Mouse (Mus musculus) neutrophil, adult 5-6 weeks (primary cell): ENCODE measurements around the gene Olfr1418. TPM values are rescaled to one million over a fixed set of nuclear protein-coding genes. Genes with fewer than 3 reads are reported as not detected.

ENCODE experiments used
- ATAC-seq: fragments of 151-379, 151-347 bp; 2 replicates; pipeline ENCODE4 v1.8.0; 2017; ENCODE audit warnings: mild to moderate bottlenecking, moderate TSS enrichment; ENCODE audit not compliant: insufficient number of reproducible peaks, poor library complexity, low FRiP score, severe bottlenecking; ENCODE audit errors: extremely low read depth
- total RNA-seq: library from RNA; stranded (forward); fragments of 200-1000 nt; gene quantifications from 2 replicates; pipeline ENCODE4 v1.2.3, GENCODE M21; 2017

Olfr1418 gene
- total RNA-seq, 1 experiment from 2014 or later: not detected

DNA sequence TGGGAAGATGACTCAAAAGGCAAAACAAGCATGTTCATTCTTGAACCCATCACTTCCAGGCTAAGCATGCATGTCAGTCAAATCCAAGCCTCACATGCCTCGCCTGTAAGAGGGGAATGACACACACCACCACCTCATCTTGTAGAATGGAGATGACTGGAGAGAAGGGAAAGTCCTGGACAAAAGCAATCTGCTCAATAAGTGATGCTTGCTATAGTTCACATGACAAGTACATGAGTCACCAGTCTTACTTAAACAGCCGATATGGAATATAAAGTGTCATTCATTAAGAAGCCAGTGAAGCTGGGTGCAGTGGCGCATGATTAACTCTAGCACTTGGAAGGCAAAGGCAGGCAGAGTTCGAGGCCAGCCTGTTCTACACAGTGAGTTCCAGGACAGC lies 47.7 kb downstream of the Olfr1418 start:
- no peak for ATAC-seq

DNA sequence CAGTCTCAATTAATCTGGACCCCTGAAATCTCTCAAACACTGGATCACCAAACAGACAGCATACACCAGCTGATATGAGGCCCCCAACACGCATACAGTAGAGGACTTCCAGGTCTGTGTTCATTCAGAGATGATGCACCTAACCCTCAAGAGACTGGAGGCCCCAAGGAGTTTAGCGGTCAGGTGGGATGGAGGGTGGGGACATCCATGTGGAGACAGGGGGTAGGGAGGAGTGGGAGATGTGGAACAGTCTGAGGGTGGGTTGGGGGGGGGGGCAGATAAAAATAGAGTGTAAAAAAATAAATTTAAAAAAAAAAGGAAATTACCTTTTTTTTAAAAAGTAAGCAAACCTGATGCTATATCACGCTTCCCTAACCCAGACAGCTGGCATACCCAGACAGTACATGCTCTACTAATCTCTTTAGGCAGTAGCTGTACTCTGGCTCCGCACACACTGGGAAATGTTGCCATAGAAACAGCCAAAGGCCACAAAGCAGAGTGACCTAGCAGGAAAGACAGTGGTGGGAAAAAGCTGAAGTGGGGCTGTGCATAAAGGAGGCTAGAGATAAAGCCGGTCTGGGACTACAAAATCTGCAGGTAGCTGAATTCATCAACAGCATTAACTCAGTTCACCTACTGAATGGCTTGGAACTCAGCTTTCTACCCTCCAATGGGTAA lies 49.0 kb downstream of the Olfr1418 start:
- ATAC-seq: no peak

DNA sequence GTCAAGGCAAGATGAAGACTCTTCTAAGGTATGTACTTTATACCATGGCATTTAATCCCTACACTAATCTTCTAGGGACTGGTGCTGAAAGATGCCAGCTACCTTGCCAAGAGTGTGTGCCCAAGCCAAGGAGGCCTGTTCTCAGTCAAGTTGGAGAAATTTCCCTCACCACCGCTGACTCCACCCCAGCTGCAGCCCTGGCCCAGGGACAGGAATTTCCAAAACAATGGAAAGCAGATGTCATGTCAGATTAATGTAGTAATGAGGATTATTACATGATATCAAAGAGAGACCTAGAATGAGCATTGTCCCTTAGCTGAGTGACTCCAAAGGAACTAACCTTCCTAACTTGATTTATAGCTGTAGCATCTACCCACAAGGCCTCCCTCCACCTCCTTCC lies 50.0 kb downstream of the Olfr1418 start:
- ATAC-seq: no peak

DNA sequence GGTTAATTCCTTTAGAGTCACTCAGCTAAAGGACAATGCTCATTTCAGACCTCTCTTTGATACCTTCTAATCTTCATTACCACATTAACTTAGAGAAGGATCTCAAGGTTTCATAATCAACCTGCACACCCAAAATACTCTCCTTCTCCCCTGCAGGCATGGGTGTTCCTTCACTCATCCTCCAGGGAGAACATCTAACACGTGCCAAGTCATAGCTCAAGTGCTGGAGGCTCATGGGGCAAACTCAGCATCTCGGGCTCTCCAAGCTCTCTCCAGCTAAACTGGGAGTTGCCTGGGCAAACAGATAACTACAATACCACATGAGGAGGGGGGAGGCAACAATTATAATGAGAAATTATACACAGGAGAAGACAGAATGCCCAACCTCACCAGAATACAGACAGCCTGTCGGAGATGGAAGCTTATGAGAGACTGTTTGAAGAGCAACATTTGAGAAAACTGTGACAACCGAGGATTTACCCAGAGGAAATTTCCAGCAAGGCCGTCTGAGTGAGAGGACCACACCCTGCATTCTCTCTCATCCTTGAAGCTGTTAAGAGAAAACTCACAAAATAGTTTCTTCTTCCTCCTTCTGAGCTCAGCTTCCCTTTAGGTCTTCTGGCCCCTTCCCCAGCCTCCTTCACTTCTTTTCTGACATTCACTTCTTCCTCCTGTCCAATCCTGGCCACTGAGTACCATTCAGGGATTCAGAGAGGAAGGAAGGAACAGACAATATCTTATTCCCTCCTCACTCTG lies 50.7 kb downstream of the Olfr1418 start:
- no peak for ATAC-seq

DNA sequence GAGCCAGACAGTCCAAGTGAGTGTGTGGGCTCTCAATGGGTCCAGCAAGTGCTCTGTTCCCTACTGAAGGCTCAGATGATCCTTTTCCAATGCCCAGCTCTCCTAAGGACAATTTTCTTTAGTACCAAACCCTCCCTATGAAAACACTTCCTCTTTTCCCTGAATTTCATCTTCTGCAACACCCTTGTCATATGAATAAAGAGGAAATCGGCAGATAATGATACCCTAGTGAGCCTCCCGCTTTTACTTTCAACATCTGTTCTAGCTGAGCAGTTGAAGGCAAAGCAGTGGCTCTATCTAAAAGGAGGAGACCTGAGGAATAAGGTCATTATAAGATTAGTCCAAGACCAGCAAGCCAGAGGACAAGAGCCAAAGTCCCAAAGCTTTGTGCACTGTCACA lies 52.4 kb downstream of the Olfr1418 start:
- ATAC-seq: no peak

DNA sequence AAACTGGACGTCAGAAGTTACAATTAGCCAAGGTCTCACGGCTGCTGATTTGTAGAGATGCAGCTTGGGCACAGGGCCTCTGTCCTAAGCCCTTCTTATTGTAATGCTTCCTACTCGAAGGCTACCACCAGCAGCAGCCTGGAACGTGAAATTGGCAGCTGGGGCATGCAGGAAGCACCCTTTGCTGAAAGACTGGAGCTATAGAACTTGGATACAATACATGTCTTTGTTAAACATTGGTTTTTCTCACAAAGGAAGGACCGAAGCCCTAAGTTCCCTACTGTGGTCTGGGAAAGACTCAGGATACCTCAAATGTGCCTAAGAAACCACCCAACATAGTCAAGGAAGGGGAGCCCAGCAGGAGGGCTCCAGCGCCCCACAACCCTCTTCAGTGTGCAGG lies 53.0 kb downstream of the Olfr1418 start:
- ATAC-seq: no peak

DNA sequence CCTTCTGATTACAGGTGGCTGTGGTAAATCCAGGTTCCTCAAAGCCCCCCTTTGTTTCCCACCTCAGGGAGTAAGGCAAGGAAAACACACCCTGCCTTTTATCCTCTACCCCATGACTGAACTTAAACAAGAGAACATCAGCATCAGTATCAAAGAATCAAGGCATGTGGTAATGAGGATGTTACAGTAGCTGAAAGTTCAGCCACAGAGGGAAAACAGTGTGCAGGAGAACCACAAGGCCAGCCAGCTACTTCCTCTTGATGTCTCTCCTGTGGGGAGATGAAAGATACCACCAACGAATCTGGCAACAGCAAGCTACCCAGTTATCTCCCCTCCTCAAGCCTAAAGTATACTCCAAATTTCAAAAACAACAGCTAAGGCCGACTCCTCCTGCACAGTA lies 53.6 kb downstream of the Olfr1418 start:
- no peak for ATAC-seq

DNA sequence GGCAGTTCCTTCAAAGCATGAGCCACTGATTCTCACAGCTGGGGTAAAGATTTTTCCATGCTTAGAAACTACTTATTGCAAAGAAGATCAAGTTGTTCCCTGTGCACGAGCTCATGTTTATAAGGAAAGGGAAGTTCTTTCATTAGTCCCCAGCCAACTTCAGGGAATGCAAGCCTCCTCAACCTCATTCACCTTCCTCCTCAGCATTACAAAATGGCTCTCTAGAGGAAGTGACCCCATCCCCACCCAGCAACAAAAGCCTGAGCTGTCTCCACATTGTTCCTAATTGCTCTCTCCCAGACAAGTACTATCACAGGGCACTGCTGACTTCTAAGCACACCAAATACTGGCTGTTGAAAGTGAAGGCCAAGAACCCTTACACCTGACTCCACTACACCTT lies 56.4 kb downstream of the Olfr1418 start:
- no peak for ATAC-seq

Other genes starting within 250 kb of the Olfr1418 start
- gene Ms4a2, start 237.3 kb downstream of the Olfr1418 start, total RNA-seq: 1.4 and 5.6 TPM in 2 replicates
- not detected in 2 replicates for gene Ms4a3, start 220.2 kb downstream of the Olfr1418 start, total RNA-seq
- gene Oosp2, start 200.5 kb downstream of the Olfr1418 start, total RNA-seq: not detected in 2 replicates
- not detected in 2 replicates for gene Oosp1, start 169.9 kb downstream of the Olfr1418 start, total RNA-seq
- not detected in 2 replicates for gene Oosp3, start 164.0 kb downstream of the Olfr1418 start, total RNA-seq
- not detected in 2 replicates for gene Gif, start 113.5 kb downstream of the Olfr1418 start, total RNA-seq
- gene Mrpl16, start 90.7 kb downstream of the Olfr1418 start, total RNA-seq: 23.6 and 24.1 TPM in 2 replicates
- gene Stx3, start 41.7 kb downstream of the Olfr1418 start, total RNA-seq: 3.3 and 4.4 TPM in 2 replicates
- not detected in 2 replicates for gene Olfr1417, start 21.8 kb downstream of the Olfr1418 start, total RNA-seq
- not detected in 2 replicates for gene Olfr1419, start 14.0 kb upstream of the Olfr1418 start, total RNA-seq
- gene Olfr1420, start 25.5 kb upstream of the Olfr1418 start, total RNA-seq: not detected in 2 replicates
- 21.1 and 21.9 TPM in 2 replicates for gene Patl1, start 51.3 kb upstream of the Olfr1418 start, total RNA-seq
- 39.0 and 42.6 TPM in 2 replicates for gene Osbp, start 104.9 kb upstream of the Olfr1418 start, total RNA-seq
- gene Olfr1423, start 180.3 kb upstream of the Olfr1418 start, total RNA-seq: not detected in 2 replicates
- not detected in 2 replicates for gene Olfr1424, start 201.6 kb upstream of the Olfr1418 start, total RNA-seq
- 1.3 TPM in 1 of 2 replicates, not detected in the other for gene Olfr1425, start 216.7 kb upstream of the Olfr1418 start, total RNA-seq
- not detected in 2 replicates for gene Olfr1426, start 230.9 kb upstream of the Olfr1418 start, total RNA-seq
- gene Olfr1427, start 242.3 kb upstream of the Olfr1418 start, total RNA-seq: not detected in 2 replicates